Mouse (Mus musculus): ENCODE measurements at regions not wholly inside any gene's neighbourhood (a gene's known extent, or its start where the extent isn't known, plus 50 kb on each side); places are given as distances from the start of the nearest gene placed in this dataset.

DNA sequence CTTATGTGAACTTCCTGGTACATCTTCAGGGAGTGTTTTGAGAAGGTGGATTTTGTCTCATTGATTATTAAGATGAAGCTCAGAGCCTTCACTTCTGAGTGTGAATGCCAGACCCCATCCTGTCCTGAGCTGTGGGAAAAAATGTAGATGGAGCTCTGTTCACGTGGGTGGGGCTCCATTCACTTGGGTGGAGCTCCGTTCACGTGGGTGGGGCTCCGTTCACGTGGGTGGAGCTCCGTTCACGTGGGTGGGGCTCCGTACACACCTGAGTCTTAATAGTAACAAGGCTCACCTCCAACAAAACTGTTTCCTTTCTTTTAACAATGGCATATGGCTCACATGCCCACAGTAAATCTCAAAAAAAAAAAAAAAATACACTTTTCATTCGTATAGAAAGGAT, 94.1 kb upstream of the Sox5 start:
- no peak for DNase-seq

DNA sequence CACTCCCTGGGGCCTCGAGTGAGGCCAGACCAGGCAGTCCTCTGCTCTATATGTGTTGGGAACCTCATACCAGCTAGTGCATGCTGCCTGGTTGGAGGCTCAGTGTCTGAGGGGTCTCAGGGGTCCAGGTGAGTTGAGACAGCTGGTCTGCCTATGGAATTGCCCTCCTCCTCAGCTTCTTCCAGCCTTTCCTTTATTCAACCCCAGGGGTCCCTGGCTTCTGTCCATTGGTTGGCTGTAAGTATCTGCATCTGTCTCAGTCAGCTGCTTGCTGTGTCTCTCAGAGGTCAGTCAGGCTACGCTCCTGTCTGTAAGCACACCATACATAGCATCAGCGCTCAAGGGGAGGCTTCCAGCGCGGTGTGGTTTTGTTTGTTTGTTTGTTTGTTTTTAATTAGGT, 92.5 kb upstream of the Sox5 start:
- no peak for DNase-seq

DNA sequence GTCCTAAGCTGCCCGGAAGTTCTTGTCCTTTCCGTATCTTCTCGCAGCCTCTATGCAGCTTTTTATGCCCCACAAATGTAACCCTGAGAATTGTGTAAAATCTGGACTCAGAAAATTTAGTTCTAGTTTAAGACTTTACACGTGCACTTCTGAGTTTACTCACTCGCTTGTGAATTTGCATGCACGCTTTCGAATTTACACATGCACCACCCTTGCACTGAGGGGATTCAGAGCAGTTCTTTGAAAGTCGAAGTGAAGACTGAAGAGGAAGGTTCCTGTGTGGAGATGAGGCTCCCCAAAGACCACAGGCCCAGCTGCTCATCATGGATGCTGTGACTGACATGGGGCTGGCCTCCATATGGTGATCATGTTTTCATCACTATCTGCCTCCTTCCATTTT, 89.2 kb upstream of the Sox5 start:
- no peak for DNase-seq

DNA sequence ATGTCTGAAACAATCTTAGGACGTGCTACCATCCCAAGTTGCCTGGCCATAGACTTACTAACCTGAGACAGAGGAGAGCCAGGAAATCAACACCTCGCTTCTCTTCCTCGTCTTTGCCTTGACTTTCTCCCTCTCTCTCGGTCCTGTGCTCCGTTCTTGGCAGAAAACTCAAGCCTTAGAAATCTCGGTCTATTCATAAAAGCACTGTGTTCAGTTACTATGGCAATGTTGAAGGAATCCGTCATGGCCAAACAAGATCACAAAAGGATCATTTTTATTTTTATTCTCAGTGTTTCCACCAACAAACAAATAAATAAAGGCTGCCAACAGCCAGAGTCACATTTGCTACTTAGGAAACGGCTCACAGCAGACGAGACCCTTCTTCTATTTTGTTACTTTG, 85.6 kb upstream of the Sox5 start:
- DNase-seq: no peak

DNA sequence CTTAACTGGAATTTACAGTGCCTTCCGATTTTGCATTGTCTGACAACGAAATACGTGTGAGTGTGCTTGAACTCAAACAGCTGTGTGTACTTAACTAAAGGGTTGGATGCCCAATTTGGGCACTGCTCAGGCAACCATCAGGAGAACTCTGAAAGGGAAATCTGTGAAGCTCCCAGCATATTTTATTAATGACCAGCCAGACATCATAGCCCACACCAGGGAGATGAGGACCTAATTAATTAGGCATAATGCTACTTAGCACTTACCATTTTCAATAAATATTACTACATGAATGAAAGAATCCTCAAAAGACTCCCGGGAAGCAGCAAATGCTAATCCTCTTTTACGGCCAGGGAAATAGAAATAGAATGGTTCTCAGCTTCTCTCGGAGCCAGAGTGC, 82.2 kb upstream of the Sox5 start:
- DNase-seq: no peak

DNA sequence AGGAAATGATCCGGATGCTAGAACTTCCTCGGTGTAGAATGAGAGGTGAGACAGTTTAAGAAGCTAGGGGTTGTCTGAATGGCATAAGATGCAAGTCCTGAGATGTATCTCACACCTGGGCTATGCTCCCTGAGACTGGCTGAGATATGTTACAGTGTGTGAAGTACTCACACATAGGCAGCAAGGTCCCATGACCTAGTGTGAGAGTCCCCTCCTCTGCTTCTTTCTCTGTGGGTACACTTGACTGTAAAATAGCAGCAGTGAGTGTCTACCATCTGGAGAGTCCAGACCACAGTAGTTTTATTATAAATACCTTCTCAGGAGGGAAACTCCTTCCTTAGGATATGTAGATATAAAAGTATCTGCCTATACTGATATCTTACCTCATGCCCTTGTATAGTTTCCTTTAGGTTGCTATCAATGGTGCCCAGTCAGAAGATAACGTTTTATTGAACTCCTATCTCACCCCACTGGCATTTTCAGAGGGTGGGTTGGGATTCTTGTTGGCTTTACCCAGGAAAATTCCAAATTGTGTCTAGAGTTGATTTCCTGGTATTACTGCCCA, 81.7 kb upstream of the Sox5 start:
- no peak for DNase-seq

DNA sequence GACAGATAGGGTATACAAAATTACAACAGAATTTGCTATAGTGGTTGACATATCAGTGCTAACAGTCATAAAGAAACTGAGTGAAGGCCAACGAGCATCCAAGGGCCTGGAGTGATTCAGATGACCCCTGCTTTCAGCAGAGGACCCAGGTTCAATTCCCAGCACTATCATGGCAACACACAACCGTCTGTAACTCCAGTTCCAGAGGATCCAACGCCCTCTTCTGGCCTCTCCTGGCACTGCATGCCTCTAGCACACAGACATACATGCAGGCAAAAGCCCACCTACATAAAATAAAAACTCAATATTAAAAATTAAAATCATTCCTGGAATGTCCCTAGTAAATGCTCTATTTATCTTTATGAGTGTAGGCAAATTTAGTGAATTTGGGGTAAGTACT, 59.7 kb upstream of the Sox5 start:
- no peak for DNase-seq

DNA sequence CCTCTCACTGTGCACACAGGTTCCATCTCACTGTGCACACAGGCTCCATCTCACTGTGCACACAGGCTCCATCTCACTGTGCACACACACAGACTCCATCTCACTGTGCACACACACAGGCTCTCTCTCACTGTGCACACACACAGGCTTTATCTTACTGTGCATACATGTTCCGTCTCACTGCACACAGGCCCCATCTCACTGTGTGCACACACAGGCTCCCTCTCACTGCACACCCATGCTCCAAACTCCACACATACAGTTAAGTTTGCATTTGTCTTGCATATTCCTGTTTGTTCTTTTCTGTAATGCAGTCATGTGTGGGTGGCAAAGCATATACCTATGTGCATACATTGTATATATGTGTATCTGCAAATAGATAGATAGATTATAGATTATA, 57.6 kb upstream of the Sox5 start:
- no peak for DNase-seq

DNA sequence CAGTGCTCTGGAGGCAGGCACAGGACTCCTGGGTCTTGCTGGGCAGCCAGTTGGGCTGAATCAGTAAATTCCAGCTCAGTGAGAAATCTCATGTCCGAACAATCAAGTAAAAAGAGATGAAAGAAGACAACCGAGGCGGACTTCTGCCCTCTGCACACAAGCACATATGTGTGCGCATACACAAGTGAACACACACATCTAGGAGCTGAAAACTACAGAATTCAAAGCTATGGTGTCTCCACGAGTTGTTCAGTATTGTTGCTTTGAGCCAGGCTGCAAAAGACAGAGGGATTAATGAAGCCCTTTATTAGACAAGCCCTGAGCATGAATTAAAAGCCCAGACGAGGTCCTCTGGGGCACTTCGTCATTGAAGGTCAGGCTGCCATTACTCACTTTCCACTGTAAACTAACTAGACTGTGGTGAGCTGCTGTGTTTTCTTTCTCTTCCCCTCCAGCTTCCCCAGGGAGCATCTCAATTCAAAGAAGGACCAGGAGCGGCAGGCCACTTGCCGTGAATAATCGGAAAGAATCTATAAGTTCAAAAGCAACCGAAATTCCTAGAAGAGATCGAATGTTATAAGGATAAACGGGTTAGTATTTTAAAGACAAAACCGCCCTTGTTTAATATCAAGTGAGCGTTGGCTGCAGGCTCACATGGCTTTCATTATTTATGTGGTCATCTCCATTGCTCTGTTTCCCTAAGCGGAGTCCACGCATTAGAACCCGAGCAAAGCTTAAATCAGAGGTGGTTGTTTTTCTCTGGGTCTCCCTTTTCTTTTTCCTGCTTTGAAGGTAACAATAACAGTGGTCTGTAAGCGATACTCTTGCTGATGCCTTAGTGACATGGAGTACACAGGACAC, 52.8 kb upstream of the Sox5 start:
- no peak for DNase-seq

Data from thymus, postnatal 36 days (tissue).